ENCODE assay signal across 29 mouse cellular contexts in genomic region chr11:13436433-13436832, GRCm38 (mm10).
"Had no signal": no experiment of that assay in that cellular context is flagged by ENCODE, and none has a peak within 500 bp of the region (broad histone marks: within the 10 kb centered on the region; RNA-seq: fewer than 3 reads in every experiment).

No protein-coding gene starts in this region.

- H3K36me3 ChIP-seq: embryonic facial prominence, embryonic 10.5 days; embryonic facial prominence, embryonic 12.5 days; embryonic facial prominence, embryonic 13.5 days; embryonic facial prominence, embryonic 15.5 days; forebrain, embryonic 10.5 days; forebrain, embryonic 12.5 days; forebrain, embryonic 15.5 days; heart, embryonic 10.5 days had no signal

- H3K4me2 ChIP-seq: embryonic facial prominence, embryonic 12.5 days; embryonic facial prominence, embryonic 13.5 days; embryonic facial prominence, embryonic 15.5 days; forebrain, embryonic 12.5 days; forebrain, embryonic 13.5 days; forebrain, embryonic 15.5 days had no signal

- H3K27me3 ChIP-seq: embryonic facial prominence, embryonic 12.5 days; embryonic facial prominence, embryonic 13.5 days; embryonic facial prominence, embryonic 15.5 days; forebrain, embryonic 12.5 days; forebrain, embryonic 13.5 days; forebrain, embryonic 15.5 days had no signal

- H3K9ac ChIP-seq: embryonic facial prominence, embryonic 12.5 days; embryonic facial prominence, embryonic 13.5 days; embryonic facial prominence, embryonic 15.5 days; forebrain, embryonic 12.5 days; forebrain, embryonic 13.5 days; forebrain, embryonic 15.5 days; forebrain, postnatal 0 days had no signal

- H3K4me3 ChIP-seq: embryonic facial prominence, embryonic 10.5 days; embryonic facial prominence, embryonic 12.5 days; embryonic facial prominence, embryonic 13.5 days; embryonic facial prominence, embryonic 15.5 days; erythroblast, embryonic 14.5 days; forebrain, embryonic 10.5 days; forebrain, embryonic 12.5 days; forebrain, embryonic 13.5 days; forebrain, embryonic 15.5 days; gastrocnemius, adult 2 months; heart, adult 2 months; heart, embryonic 10.5 days had no signal

- H3K4me1 ChIP-seq: embryonic facial prominence, embryonic 10.5 days; embryonic facial prominence, embryonic 12.5 days; embryonic facial prominence, embryonic 13.5 days; embryonic facial prominence, embryonic 15.5 days; forebrain, embryonic 10.5 days; forebrain, embryonic 12.5 days; forebrain, embryonic 13.5 days; forebrain, embryonic 15.5 days; heart, embryonic 10.5 days had no signal

- DNase-seq: cerebellum, adult 8-10 months; cerebellum, adult 9-10 months; cerebellum, adult 9-11 months; cerebellum, postnatal 10 days; cerebellum, postnatal 14 days; cerebellum, postnatal 25 days; cerebellum, postnatal 36 days; embryo, embryonic 11 days; forebrain, postnatal 0 days; gastrocnemius, adult 2 months; gastrocnemius, postnatal 10 days; gastrocnemius, postnatal 14 days; gastrocnemius, postnatal 25 days; gastrocnemius, postnatal 36 days; heart, adult 11 months; heart, adult 18-20 months; heart, adult 2 months had no signal

- H3K27ac ChIP-seq: embryonic facial prominence, embryonic 10.5 days; embryonic facial prominence, embryonic 12.5 days; embryonic facial prominence, embryonic 13.5 days; embryonic facial prominence, embryonic 15.5 days; forebrain, embryonic 10.5 days; forebrain, embryonic 12.5 days; forebrain, embryonic 13.5 days; forebrain, embryonic 15.5 days; gastrocnemius, adult 2 months; heart, adult 2 months; heart, embryonic 10.5 days had no signal

- H3K9me3 ChIP-seq: embryonic facial prominence, embryonic 12.5 days; embryonic facial prominence, embryonic 13.5 days; embryonic facial prominence, embryonic 15.5 days; forebrain, embryonic 12.5 days; forebrain, embryonic 13.5 days; forebrain, embryonic 15.5 days; heart, embryonic 10.5 days had no signal

- ATAC-seq: forebrain, embryonic 13.5 days; forebrain, embryonic 14.5 days; forebrain, embryonic 15.5 days; forebrain, embryonic 16.5 days; forebrain, postnatal 0 days had no signal
